In the genomic region with DNA sequence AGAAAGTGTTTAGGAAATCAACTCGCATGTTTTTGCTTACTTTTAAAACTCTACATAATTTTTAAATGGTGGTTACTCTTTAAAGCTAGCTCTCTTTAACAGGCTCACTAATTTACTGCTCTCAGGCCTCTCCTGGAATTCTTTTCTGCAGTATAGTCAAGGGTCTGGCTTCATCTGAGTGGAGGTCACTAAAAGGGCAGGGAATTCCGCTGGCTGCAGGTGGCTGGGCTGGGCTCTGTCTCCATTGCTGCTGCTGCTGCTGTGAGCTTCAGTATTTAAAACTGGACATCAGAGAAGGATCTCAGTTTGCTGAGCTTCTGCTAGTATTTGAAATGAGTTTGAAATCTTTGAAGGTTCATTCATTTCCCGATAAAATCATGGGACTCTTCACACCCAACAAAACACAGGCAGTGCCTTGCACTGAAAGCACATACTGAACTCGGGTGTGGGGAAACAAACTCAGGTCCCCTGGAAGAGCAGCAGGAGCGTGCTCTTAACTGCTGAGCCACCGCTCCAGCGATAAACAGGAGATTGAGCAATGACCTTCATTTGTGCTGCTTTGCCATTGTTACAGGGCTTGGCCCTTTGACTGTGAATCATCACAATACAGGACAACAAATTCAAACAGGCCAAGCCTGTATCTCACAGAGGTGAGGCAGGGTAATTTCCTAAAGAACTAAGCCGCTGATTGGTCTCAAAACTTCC, we compare ENCODE assay signal across 9 mouse cellular contexts.
A peak's percentile ranks its signal among the peaks of the same experiment; 100 is the strongest.
DNase-seq lines count a peak whose midpoint lies in the region; ATAC-seq and TF ChIP-seq lines count a peak whose summit lies in the region.
"Had no signal": no experiment of that assay in that cellular context is flagged by ENCODE, and none has a peak within 500 bp of the region (broad histone marks: within the 10 kb centered on the region; RNA-seq: fewer than 3 reads in every experiment).

No protein-coding gene starts in this region.

- H3ac ChIP-seq in myocyte (ENCODE audit: control insufficient read depth, insufficient read length), result no peak overlapping the region

- H3K4me3 ChIP-seq in heart, embryonic 12.5 days, result no peak overlapping the region
- H3K4me3 ChIP-seq in myocyte, result no peak overlapping the region
- no peak overlapping the region for H3K4me3 ChIP-seq in forebrain, postnatal 0 days (ENCODE audit: low read depth, low read length)

- WGBS in heart, embryonic 12.5 days, result 32% methylated on average over 8 of the region's 8 CpGs
- 53% methylated on average over 8 of the region's 8 CpGs for WGBS in forebrain, postnatal 0 days

- peak overlapping the region; percentile 92 for H3K27ac ChIP-seq in heart, embryonic 12.5 days (ENCODE audit: poor library complexity, severe bottlenecking)
- no peak overlapping the region for H3K27ac ChIP-seq in forebrain, postnatal 0 days (ENCODE audit: low read depth, low read length)
- H3K27ac ChIP-seq: macrophage had no signal

- TF ChIP-seq POLR2A in myocyte (IDR thresholded peaks at IDR 0.05; ENCODE audit: insufficient read length, low read depth), result no peak

- peak; percentile 21 for DNase-seq in kidney, postnatal 10 days
- DNase-seq in kidney, adult 18-20 months, result no peak
- peak; percentile 16 for DNase-seq in adrenal gland, postnatal 10 days
- DNase-seq in forebrain, postnatal 0 days, result no peak
- DNase-seq: right cerebral cortex, postnatal 4 days had no signal

- no peak for TF ChIP-seq CTCF in forebrain, postnatal 0 days (IDR thresholded peaks at IDR 0.05; ENCODE audit: low read depth)

- H3K4me2 ChIP-seq in heart, embryonic 12.5 days, result peak overlapping the region; percentile 14; the same call in 1 of the 2 replicates
- H3K4me2 ChIP-seq in myocyte (ENCODE audit: low read depth), result peak overlapping the region; percentile 30
- no peak overlapping the region for H3K4me2 ChIP-seq in forebrain, postnatal 0 days (ENCODE audit: low read depth)

- peaks cover 10% of the 10 kb centered on the region for H3K36me3 ChIP-seq in heart, embryonic 12.5 days
- peaks cover 4% of the 10 kb centered on the region for H3K36me3 ChIP-seq in myocyte (ENCODE audit: control insufficient read depth, insufficient read depth)
- H3K36me3 ChIP-seq in forebrain, postnatal 0 days (ENCODE audit: insufficient read depth), result no peaks in the 10 kb centered on the region

- H3K9me3 ChIP-seq in heart, embryonic 12.5 days (replicated peaks), result peaks cover 2% of the 10 kb centered on the region; the same call in 1 of the 2 replicates
- peaks cover 7% of the 10 kb centered on the region; the same call in 1 of the 2 replicates for H3K9me3 ChIP-seq in forebrain, postnatal 0 days (ENCODE audit: low read length)

- peaks cover 24% of the 10 kb centered on the region for H3K4me1 ChIP-seq in heart, embryonic 12.5 days (replicated peaks)
- no peaks in the 10 kb centered on the region for H3K4me1 ChIP-seq in forebrain, postnatal 0 days (ENCODE audit: insufficient read depth)

- no peak for ATAC-seq in heart, embryonic 12.5 days (ENCODE audit: insufficient number of reproducible peaks, low FRiP score)
- no peak for ATAC-seq in CD4-positive, CD25-positive, alpha-beta regulatory T cell, adult 4 months
- ATAC-seq in forebrain, postnatal 0 days, result no peak

- H3K9ac ChIP-seq in heart, embryonic 12.5 days, result no peak overlapping the region
- no peak overlapping the region for H3K9ac ChIP-seq in forebrain, postnatal 0 days

- H3K27me3 ChIP-seq in heart, embryonic 12.5 days (replicated peaks), result no peaks in the 10 kb centered on the region
- H3K27me3 ChIP-seq in myocyte (ENCODE audit: control insufficient read depth, insufficient read depth, insufficient read length), result no peaks in the 10 kb centered on the region
- H3K27me3 ChIP-seq in forebrain, postnatal 0 days (ENCODE audit: insufficient read depth, low read length), result no peaks in the 10 kb centered on the region

- H3K79me2 ChIP-seq in myocyte (ENCODE audit: control insufficient read depth, insufficient read depth), result no peaks in the 10 kb centered on the region

TF ChIP-seq in myocyte, 11 proteins besides CTCF, POLR2A, EP300 and RAD21:
- TF ChIP-seq USF1 (IDR thresholded peaks at IDR 0.05; ENCODE audit: low read depth), result no peak
- TF ChIP-seq MYOD1 (IDR thresholded peaks at IDR 0.05; ENCODE audit: control insufficient read depth in 1 of 3, insufficient read length in 2 of 3, low read depth in 2 of 3), result no peak
- TF ChIP-seq MYOG (IDR thresholded peaks at IDR 0.05; ENCODE audit: control insufficient read depth in 1 of 3, insufficient read depth in 1 of 3, insufficient read length in 2 of 3, low read depth in 2 of 3), result no peak
- no peak for TF ChIP-seq E2F4 (IDR thresholded peaks at IDR 0.05; ENCODE audit: insufficient read depth)
- no peak for TF ChIP-seq SRF (IDR thresholded peaks at IDR 0.05; ENCODE audit: control insufficient read depth, insufficient read length, low read depth)
- no peak for TF ChIP-seq MAX (IDR thresholded peaks at IDR 0.05; ENCODE audit: low read depth)
- TF ChIP-seq POLR2AphosphoS2 (IDR thresholded peaks at IDR 0.05; ENCODE audit: insufficient read length, low read depth), result no peak
- TF ChIP-seq CEBPB (IDR thresholded peaks at IDR 0.05; ENCODE audit: insufficient read depth, poor library complexity, severe bottlenecking), result no peak

Comparison
In these comparisons a context has a peak if more than half of its experiments do, and no peak if none do; other contexts are left out.
1. DNase-seq: peak in kidney, postnatal 10 days (single experiment) and adrenal gland, postnatal 10 days (single experiment); none in kidney, adult 18-20 months (single experiment) and forebrain, postnatal 0 days (single experiment).